Mouse (Mus musculus): ENCODE data around the gene Zscan26. TPM values are rescaled to one million over a fixed set of nuclear protein-coding genes. Genes with fewer than 3 reads are reported as not detected.
"Not testable (repeated sequence)": the region's sequence is repeated elsewhere in the genome, so short reads cannot be mapped to it uniquely, and the experiment has no call there.

Gene Zscan26
- total RNA-seq (2015) (18.5 and 18.7 TPM in 2 replicates), total RNA-seq (2017) (17.1 and 20.6 TPM in 2 replicates)

DNA sequence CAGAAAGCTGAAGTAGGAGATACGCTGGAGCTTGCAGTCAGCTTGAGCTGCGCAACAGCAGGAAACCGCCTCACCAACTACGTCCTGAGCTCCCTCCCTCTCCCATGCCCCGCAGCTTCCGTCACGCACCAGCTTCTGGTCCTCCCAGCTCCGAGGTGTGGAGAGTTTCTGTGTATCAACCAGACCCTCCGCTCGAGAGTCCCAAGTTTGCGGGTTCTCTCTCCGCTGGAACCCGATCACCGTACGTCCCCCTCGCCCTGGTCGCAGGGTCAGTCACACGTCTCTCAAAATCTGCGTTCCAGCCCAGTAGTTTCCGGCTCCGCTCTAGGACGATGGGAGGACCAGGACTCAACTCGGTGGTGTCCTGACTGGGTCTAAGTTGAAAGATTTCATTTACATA is at the start of gene Zscan26:
Zscan26 (minus strand) TSS at position 282 of the 400 bp plus-strand sequence.
- ATAC-seq (replicated peaks; ENCODE audit: poor library complexity) = peak; percentile 98

DNA sequence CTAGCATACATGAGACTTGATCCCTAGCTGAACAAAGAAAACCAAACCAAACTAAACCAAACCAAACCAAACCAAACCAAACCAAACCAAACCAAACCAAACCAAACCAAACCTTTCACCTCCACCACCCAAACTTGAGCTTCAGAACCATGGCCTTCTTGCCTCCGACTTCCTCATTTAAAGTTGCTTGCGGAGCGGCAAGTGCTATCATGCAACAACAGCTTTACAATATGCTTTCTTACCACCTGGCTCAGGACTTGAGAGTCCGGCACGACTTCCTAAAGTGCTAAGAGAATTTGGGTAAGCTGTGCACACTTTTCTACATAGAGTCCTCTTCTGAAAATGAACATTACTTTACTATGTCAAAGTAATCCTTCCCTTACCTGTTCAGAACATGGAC is 48.8 kb upstream of the Zscan26 start:
- ATAC-seq (replicated peaks; ENCODE audit: poor library complexity) = no peak

GRCm38 (mm10) chr13:21501182-21501581 is 47.7 kb upstream of the Zscan26 start, which contains the start of gene Gm11273:
Gene Gm11273, minus strand, starts transcription at chr13:21501418.
- not testable (repeated sequence) for ATAC-seq (replicated peaks; ENCODE audit: poor library complexity)

GRCm38 (mm10) chr13:21495080-21495479 is 41.5 kb upstream of the Zscan26 start, which contains the start of gene AK157302:
Gene AK157302, plus strand, starts transcription at chr13:21495223.
- no peak for ATAC-seq (replicated peaks; ENCODE audit: poor library complexity)

DNA sequence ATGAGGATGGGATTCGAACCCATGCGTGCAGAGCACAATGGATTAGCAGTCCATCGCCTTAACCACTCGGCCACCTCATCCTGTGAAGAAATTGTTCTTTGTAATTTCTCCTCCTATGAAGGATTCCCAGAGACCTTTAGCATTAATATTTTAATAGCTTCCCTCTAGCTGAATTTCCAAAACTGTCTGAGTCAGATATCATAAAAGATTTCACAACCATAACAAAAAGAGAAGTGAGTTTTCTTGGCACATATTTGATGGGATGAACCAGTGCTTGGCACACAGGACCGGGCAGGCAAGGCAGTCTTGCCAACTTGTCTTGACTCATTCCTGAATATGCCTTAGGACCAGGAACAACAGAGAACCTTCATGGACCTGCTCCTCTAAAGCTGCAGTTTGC is 39.3 kb upstream of the Zscan26 start:
- peak; percentile 46; the same call in 1 of the 2 replicates for ATAC-seq (replicated peaks; ENCODE audit: poor library complexity)

DNA sequence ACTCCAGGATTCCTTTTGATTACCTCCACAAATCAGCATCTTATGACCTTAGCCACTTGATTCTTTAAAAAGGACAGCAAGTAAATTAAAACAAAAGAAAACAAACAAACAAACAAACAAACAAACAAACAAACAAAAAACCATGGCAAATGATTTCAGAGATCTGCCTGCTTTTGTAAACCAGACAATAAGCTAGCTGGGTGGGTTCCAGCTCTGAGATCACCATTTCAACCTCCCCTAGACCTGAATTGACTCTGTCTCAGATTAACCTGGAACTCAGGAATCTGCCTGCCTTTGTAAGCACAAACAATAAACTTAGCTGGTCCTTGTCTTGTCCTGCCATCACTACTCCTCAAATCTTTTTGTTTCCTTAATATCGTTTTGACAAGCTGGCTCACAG is 33.4 kb upstream of the Zscan26 start:
- ATAC-seq (replicated peaks; ENCODE audit: poor library complexity) = no peak

GRCm38 (mm10) chr13:21478759-21479670 is 25.5 kb upstream of the Zscan26 start, which contains the start of the genes Zkscan4 and Gm10065:
Gene Zkscan4, plus strand, starts transcription at chr13:21478907.
Gene Gm10065, minus strand, starts transcription at chr13:21479441.
- peak; percentile 80 for ATAC-seq (replicated peaks; ENCODE audit: poor library complexity)

- no peak for ATAC-seq (replicated peaks; ENCODE audit: poor library complexity)
Observed at GRCm38 (mm10) chr13:21472427-21472826, 18.9 kb upstream of the Zscan26 start.

- no peak for ATAC-seq (replicated peaks; ENCODE audit: poor library complexity)
Observed at GRCm38 (mm10) chr13:21469097-21469496, 15.6 kb upstream of the Zscan26 start.

DNA sequence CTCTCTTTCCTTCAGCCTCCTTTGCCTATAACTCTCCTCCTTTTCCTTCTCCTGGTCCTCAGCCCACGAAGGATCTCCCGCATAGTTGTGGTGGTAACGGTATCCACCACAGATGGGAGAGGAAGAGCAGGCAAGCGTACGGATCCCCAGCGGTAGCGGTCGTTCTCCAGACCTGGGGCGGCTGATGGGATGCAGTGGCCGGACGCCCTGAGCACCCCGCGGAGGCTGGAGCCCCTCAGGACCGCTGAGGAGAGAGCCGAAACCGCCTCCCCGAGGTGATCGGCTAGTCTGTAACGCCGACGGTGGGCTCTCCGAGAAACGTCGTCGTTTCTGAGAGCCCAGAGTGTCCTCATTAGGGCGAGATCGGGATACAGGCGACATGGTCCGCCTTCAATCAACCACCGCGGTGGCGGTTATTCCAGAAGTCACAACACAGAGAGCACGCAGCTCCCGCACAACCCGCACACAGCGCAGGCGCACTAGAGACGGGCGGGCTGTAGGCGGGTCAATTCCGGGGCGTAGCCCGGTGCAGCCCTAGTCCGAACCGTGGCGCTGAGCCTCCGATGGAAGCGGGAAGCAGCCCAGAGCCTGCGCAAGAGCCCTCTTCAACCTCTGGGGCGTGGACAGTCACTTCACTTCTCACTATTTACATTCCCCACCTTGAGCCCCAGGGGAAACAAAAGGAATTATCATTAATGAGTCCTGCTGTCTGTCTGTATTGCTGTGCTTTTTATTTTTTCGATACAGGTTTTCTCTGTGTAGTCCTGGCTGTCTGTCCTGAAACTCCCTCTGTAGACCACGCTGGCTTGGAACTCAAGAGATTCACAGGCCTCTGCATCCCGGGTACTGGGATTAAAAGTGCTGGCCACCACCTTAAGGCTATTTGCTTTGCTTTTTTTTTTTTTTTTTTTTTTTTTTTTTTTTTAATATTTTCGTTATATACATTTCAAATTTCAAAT is 14.8 kb upstream of the Zscan26 start, which contains the start of gene Nkapl:
Nkapl (minus strand) TSS at position 449 of the 959 bp plus-strand sequence.
- ATAC-seq (replicated peaks; ENCODE audit: poor library complexity) = peak; percentile 96

DNA sequence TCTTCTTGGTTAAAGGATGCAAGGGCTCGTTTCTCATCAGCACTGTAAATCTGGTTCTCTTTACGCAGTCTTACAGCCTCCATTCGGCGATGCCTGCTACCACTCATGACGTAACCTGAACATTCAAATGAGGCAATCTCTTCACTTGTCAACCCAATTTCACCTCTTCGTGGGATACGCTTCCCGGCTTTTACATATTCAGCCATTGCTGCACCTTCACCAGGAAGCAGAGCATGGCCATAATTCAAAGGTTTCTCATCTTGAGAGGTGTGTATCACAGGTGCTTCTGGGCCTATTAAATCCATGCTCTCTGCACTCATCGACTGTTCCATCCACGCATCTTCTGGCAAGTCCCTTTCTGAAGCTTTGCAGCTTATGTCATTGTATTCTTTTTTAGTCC is 13.8 kb upstream of the Zscan26 start:
- ATAC-seq (replicated peaks; ENCODE audit: poor library complexity) = no peak

- ATAC-seq (replicated peaks; ENCODE audit: poor library complexity) = not testable (repeated sequence)
Observed at GRCm38 (mm10) chr13:21462516-21462915, 9.0 kb upstream of the Zscan26 start.

DNA sequence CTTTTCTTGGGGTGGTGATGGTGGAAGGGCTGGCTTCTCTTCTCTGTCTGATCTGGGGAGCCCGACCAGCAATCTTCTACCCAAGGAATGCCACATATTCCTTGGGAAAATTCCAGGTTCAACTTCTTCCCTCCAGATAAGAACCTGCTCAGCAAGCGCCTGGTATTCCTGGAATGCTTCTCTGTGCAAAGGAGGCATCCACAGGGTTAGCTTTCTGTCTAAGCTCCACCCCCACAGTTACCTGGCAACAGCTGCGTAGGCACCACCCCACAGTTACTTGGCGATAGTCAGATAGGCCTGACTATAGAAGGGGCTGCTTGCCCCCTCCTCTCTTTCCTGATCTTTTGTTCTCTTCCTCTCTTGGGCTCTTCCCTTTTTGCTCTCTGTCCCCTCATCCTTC is 2.8 kb upstream of the Zscan26 start:
- no peak for ATAC-seq (replicated peaks; ENCODE audit: poor library complexity)

DNA sequence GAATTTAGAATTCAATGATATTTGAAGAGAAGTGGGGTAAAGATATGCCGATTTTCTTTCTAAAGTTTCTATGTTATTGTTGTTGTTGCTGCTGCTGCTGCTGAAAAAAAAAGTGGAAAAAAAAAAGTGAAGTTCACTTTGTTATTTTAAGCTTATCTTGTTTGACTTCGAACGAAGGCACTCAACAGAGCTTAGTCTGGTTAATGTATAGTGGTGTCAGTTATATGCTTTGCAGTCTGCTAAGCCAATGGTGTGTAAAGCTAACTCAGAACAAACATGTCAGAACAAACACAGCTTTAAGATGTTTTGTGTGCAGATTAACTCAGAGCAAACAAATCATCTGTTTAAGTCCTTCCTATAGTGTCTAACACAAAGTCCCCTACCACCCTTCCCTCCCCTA is 603 bp upstream of the Zscan26 start:
- no peak for ATAC-seq (replicated peaks; ENCODE audit: poor library complexity)

GRCm38 (mm10) chr13:21453042-21453441 is 488 bp downstream of the Zscan26 start:
- ATAC-seq (replicated peaks; ENCODE audit: poor library complexity) = 0 out of 2 replicates have a peak, but pooled peaks have one; percentile 2

GRCm38 (mm10) chr13:21447856-21448614 is 5.5 kb downstream of the Zscan26 start:
- ATAC-seq (replicated peaks; ENCODE audit: poor library complexity) = no peak

DNA sequence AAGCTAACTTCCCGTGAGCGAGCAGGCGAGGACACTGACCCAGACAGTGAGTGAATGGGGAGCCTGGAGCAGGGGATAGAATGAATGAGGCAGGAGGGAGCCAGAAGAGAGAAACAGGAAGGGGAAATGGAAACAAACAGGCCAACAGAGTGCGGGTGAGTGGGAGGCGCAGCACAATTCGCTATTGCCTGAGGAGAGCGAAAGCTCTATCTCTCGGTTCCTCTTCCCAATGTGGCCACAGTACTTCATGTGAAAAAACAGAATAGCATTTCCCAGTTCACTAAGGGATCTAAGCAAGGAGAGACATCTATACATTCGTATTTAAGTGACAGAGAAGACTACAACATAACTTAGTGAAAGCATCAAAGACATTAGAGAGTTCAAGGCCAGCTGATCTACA is 6.7 kb downstream of the Zscan26 start:
- ATAC-seq (replicated peaks; ENCODE audit: poor library complexity) = no peak

DNA sequence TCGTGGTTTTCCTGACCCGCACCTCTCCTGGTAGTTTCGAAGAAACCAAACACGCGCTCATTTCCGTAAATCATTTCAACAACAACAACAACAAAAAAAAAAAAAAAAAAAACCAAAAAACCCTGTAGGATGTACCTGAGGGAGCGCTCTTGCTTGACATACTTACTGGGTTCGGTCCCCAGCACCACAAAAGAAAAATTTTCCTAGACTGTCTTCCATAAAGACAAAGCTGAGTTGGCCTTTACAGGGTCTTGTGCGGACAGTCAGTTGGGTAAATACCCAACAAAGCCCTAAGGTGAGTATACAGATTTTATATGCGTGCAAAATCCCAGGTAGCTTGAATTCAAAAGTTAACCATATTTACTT is 12.3 kb downstream of the Zscan26 start:
- ATAC-seq (replicated peaks; ENCODE audit: poor library complexity) = no peak; the same call in 1 of the 2 replicates

DNA sequence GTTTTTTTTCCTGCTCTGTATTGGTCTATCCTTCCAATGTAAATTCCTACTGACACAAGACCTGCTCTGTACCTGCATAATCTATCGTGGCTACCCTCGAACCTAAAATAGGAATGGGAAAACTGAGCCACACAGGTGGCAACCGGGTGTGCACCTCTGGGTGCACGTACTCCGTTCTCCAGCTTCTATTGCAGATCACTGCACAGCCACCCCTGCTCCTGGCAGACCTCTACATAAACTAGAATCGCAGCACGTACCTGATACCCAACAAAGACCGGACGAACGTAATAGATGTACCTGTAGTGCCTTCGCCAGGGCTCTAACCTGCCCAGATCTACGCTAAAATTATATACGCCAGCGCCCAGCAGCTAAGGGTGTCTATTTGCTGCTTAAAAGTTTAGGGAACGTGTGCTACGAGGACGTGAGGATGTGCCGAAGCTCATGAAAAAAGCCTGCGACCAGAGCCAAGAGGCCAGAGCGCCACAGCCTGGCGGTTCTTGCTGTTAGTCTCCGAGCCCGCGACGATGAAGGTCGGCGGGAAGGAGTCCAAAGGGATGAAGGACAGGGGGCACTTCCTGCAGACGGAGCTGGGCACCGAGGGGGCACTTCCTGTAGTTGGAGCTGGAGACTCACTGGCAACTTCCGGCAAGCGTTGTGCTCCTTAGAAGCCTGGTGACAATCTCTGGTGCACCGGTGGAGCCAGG is 12.9 kb downstream of the Zscan26 start, which contains the start of gene Pgbd1:
Pgbd1 (minus strand) TSS at position 556 of the 704 bp plus-strand sequence.
- ATAC-seq (replicated peaks; ENCODE audit: poor library complexity) = peak; percentile 95
